Mouse (Mus musculus) kidney, postnatal 14 days (tissue): ENCODE measurements around the gene Tex12.
A peak's percentile ranks its signal among the peaks of the same experiment; 100 is the strongest.

ENCODE experiments used
- DNase-seq: peaks from one replicate; pipeline ENCODE4 v3.0.0; 2022; ENCODE audit warnings: mixed read lengths

Tex12 gene

DNA sequence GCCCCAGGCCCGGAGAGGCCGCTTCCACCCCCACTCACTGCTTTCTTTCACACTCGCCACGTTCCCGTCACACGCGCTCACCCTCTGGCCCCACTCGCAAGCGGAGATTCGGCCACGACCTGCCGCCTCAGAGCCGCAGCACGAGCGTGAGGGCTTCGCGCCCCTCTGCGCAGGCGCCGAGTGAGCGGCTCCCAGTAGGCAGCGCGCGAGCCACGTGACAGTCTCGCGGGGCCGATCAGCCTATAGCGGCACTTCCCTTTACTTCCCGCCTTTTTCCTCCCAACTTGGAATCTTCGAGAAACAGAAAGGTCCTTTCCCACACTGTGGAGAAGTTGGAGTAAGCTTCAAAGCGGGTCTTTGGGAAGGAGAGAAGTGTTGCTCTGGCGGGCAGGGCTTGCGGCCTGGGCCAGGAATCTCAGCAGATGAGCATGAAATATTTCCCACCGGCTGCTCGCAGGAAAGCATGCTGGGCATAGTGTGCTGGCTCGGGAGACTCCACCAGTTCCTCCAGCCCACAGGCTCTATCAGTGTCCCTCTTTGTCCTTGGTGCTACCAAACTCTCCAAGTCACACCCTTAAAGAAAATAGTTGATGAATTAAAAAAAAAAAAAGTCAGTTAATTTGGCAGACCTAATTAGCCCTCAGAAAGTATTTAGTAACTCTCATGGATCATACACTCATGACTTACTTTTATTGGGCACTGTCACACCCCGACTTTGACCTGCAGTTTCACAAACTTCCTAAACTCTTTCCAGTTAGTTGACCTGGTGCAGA lies at the start of gene Tex12:
Tex12 (minus strand) TSS at position 181 of the 773 bp plus-strand sequence.
- no peak for DNase-seq

GRCm38 (mm10) chr9:50604338-50604737 lies 43.2 kb upstream of the Tex12 start:
- no peak for DNase-seq

DNA sequence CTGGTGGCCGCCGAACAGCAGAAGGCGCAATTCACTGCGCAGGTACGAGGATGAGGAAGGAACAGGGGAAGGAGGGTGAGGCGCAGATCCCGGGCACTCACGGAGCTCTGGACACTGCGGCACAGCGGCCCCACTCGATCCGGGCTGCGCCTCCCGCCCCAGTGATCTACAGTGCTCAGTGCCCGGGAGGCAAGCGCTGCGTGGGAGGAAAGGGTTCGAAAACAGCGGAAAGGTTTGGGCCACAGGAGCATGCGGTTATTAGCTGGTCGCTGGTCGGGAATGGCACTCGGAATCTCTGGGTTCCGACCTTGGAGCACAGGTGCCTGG lies 42.8 kb upstream of the Tex12 start:
- no peak for DNase-seq

DNA sequence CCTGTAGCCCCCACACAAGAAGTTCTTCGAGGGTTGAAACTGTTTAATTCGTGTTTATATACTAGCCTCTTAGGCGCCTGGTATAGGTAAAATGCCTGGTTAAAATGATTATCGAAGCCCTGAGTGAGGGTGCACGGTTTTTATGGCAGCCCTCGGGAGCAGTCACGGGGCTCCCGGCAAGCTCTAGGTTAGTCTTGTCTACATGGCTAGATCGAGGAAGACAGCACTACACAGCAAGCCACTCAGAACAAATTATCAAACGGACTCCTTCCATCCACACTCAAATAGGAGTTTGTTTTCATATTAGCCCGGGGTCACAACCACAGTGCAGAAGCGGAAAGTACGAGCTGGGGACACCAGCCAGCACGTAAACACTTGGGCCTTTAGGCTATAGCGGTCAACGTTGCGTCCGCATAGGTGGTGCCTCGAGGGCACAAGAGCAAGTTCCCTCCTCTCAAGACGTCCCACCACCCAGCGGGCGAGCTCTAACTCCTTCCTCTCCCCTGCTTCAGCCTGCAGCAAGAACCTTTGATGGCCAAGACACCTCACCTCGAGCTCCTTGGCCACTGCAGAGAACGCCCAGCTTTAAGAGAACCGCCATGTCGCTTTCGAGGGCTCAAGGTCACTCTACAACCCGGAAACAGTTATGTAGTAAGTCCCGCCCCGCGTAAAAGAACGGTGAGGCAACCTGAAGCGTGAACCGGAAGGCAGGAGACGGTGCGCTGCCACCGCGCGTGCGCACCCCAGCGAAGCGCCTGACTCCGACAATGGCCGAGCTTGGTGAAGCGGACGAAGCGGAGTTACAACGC lies 42.3 kb upstream of the Tex12 start, which contains the start of the genes Sdhd and Timm8b:
Sdhd (minus strand) TSS at position 624 of the 809 bp plus-strand sequence.
Timm8b (plus strand) TSS at position 722 of the 809 bp plus-strand sequence.
- peak; percentile 96 for DNase-seq

DNA sequence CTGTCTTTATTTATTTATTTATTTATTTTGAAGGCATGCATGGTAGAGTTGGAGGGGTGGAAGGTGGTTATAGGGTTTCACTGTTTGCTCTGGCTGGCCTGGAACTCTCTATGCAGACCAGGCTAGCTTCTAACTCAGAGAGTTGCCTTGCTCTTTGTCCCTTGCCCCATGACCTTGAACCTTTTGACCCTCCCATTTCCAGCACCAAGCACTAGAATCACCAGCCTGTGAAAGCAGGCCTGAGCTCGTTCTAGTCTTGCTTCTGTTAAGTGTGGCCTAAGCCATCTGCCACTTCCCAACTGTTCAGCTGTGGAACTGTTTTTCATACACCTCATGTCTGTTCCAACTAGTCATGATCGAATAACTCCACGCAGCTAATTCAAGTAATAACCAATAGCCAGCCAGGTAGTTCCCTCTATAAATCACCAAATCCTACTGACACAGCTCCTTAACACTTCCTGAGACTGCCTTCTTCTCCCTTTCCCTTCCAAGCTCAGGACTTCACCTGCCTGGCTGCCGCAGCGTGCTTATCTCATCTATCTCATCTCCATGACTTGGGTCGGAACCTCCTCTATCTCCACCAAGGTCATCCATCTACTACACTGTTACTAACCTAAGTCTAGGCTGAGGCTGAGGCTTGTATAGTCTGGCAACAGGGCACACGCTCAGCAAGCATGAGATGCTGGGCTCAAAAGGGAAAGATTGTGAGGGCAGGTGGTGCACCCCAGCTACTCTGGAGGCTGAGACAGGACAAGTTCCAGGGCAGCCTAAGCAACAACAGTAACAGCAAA lies 41.1 kb upstream of the Tex12 start:
- DNase-seq, result peak; percentile 10

DNA sequence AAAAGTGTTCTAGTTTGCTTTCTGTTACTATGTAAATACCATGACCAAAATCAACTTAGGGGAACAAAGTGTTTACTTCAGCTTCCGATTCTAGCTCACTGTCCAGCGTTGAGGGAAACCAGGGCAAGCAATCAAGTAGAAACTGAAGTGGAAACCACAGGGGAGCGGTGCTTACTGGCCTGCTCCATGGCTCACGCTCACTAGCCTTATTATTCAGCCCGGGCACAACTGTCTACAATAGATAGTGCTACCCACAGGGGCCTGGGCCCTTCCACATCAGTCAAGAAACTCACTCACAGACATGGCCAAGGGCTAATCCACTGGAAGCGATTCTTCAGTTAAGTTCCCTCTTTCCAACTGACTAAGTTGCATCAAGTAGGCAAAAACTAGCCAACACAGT lies 40.4 kb upstream of the Tex12 start:
- DNase-seq, result no peak

- DNase-seq, result no peak
Observed at GRCm38 (mm10) chr9:50596973-50597372, 35.8 kb upstream of the Tex12 start.

- peak; percentile 52 for DNase-seq
Observed at GRCm38 (mm10) chr9:50594794-50595417, 33.8 kb upstream of the Tex12 start.

DNA sequence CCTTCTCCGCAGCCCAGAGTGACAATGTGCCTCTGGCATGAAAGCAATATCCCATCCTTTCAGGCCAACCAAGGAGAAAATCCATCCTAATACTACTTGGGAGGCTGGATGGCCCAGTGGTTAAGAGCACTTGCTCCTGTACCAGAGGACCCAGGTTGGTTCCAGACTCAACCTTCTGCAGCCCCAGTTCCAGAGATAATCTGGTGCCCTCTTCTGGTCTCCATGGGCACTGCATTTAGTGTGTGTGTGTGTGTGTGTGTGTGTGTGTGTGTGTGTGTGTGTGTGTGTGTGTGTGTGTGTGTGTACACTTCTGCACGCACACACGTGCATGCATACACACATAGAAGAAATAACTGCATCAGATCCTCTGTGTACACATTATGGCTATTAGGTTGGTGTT lies 32.4 kb upstream of the Tex12 start:
- peak; percentile 33 for DNase-seq

DNA sequence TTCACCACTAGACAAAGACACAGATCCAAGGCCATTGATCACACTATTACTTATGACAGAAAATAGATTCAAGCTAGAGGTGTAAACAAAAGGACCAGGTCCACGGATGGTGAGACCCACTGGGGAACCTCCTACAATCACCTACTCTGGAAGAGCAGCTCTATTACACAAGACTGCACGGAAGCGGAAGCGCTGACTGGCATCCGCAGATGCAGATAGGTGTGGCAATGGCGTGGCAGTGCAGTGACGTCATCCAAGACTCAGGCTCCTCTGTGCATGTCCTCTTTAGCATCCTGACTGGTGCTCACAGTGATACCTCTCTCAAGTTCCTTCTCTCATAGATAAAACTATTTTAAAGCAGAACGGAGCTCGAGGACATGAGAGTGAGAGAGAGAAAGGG lies 31.8 kb upstream of the Tex12 start:
- no peak for DNase-seq

DNA sequence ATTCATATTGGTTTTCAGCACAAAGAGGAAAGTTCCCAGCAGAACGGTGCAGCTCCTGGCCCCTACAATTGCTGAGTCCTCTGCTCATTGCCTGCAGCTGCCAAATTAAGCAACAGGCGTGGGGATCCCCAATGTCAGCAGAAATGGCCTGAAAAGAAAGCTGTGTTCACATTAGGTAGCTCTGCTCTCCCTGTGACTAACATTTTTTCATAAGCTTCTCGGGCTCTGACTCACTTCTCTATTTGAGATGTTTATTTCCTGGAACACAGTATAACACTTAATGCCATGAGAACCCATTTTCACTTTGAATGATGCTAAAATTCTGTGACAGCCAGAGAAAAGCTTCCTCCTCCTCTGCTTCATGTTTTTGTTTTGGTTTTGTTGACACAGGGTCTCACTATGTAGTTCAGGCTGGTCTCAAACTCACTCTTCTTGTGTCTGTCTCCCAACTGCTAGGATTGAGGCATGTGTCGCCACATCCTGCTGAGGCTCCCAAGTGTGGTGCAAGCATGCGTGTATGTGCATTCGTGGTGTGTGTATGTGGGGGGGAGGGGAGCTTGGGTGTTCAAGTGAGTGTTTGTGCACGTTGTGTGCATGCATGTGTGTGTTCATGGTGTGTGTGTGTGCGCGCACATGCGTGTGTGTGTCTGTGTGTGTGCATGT lies 29.9 kb upstream of the Tex12 start:
- DNase-seq, result no peak

DNA sequence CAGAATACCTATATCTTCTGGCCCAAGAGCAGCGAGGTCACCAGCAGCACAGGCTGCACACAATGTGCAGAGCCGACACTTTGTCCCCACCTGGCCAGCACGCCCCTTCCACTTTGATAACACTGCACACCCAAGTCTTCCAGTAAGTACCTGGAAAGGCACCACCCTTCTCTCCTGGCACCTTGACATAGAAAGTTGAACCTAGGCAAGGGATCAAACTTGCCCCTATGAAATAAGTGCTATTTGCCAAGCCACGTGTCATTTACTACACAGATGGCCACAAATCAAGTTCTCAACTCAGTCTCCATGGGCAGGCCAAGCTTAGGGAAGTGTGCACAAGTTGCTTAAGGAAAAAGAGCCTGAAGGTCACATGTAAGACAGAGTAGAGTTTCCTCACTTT lies 25.8 kb upstream of the Tex12 start:
- DNase-seq, result no peak

DNA sequence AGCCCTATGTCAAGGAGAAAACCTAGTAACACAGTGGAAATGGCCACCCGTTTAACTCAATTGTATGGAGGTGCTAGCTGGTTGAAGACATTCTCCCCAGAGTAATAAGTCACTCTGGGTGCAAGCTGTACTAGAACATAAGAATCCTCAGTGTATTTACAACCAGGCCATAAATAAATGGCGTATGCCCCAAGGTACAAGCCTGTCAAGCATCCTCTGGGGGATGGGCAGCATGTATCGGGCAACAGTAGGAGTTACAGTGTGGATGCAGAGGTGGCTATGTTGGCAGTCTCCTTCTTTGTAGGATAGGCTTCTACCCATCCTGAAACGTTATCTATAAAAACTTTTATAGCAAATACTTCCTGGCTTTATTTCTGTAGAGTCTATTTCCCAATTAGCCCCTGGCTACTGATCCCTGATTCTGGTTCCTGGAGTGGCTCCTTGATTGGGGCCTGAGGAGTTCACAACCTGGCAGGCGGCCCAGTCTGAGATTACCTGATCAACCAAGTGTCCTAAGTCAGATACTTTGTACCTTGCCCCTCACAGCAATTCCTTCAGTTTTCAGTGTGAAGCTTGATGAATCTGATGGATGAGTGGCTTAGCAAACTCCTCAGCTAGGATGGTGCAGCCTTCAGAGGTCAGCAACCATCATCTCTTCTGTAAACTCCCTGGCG lies 24.2 kb upstream of the Tex12 start:
- peak; percentile 81 for DNase-seq

GRCm38 (mm10) chr9:50580370-50580769 lies 19.2 kb upstream of the Tex12 start:
- DNase-seq, result no peak

DNA sequence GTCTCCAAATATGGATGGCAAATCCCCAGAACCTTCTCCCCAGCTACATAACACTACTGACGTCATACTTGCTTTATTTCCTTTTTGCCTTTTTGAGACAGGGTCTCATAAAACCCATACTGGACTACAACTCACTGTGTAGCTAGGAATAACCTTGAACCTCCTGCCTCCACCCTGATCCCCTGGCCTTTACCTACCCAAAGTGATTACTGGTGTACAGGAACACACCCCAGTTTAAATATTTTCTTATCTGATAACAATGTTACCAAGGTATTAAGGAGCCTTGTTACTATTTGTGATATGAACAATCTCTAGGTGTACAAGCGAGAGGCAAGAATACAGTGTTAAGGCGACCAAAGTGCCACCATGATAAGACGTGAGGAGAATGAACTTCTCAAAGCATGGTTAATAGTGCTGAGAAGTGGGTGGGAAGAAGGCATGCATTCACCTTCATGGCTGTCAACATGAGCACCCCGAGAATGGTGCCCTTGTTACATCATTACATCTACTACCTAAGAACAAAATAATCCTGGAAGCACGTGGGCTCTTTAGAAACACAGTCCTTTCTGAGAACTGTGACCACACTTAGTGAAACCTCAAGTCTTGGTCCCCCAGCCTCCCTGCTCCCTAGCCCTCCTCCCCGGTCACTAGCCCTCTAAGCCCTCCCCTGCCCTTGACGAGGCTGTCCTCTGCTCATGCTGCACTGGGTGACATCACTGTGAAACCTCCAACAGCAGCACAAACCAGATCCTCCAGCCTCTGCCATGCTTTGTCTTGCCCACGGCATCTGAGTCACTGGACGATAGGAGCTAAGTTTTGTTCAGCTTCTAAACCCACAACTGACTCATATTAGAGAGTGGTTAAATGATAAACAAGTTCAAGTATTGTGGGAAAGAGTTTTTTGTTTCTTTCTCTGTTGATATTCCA lies 8.7 kb upstream of the Tex12 start:
- no peak for DNase-seq

- DNase-seq, result no peak
Observed at GRCm38 (mm10) chr9:50567881-50568280, 6.8 kb upstream of the Tex12 start.

DNA sequence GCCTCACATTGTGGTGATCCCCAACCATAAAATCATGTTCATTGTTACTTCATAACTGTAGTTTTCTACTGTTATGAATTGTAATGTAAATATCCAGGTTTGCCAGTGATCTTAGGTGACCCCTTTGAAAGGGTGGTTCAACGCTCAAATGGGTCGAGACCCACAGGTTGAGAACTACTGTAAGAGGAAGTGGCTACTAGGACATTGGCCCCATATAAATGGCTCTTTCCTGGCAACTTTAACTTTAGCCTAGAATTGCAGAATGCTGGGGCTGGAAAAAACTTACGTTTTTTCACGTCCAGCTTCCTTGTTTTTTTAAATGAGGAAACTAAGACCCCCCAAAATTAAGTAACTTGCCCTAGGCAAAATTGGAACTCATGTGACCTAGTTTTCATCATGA lies 6.2 kb upstream of the Tex12 start:
- DNase-seq, result no peak

DNA sequence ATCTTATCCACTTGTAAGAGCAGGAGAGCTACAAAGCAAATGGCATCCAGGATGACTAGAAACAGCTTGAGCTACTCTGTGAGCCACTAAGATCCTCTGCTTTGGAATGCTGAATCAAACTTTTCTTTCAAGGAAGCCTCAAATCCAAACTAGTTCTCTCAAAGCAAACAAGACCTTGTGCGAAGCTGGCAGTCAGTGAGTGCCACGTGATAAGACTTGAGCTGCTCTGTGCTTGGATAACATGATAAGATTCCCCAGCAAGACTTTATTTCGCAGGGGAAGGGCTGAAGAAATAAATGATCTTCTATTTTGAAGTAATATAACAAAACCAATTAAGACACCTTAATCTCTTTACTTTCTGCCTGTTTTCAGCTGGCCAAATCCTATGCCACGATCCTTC lies 4.8 kb upstream of the Tex12 start:
- DNase-seq, result no peak

- no peak for DNase-seq
Observed at GRCm38 (mm10) chr9:50565173-50565572, 4.0 kb upstream of the Tex12 start.

- no peak for DNase-seq
Observed at GRCm38 (mm10) chr9:50561918-50562360, 814 bp upstream of the Tex12 start.

- peak; percentile 21 for DNase-seq
Observed at GRCm38 (mm10) chr9:50555094-50555446, 6.1 kb downstream of the Tex12 start, which contains the start of gene Bco2. Bco2 (minus strand) TSS chr9:50555181.
